Mouse (Mus musculus) heart, embryonic 10.5 days (tissue): ENCODE results near the gene Gm12830. TPM values are rescaled to one million over a fixed set of nuclear protein-coding genes. Genes with fewer than 3 reads are reported as not detected.
A peak's percentile ranks its signal among the peaks of the same experiment; 100 is the strongest.

Experiments
- DNase-seq: peaks from one replicate; pipeline ENCODE4 v3.0.0-alpha.2; 2017; ENCODE audit warnings: low spot score
- H3K27ac ChIP-seq: fragments of 300-500 bp; sonication (generic); 2 replicates; pipeline ENCODE4 v1.5.1; 2016; ENCODE audit warnings: mild to moderate bottlenecking
- H3K27me3 ChIP-seq: fragments of 300-500 bp; sonication (generic); 2 replicates; pipeline ENCODE4 v1.6.1; 2016; ENCODE audit warnings: mild to moderate bottlenecking; ENCODE audit not compliant: poor library complexity, insufficient read depth, severe bottlenecking
- H3K36me3 ChIP-seq: fragments of 300-500 bp; sonication (generic); 2 replicates; pipeline ENCODE4 v1.6.1; 2016; ENCODE audit warnings: mild to moderate bottlenecking, moderate library complexity
- H3K4me1 ChIP-seq: fragments of 300-500 bp; sonication (generic); 2 replicates; pipeline ENCODE4 v1.6.1; 2016; ENCODE audit warnings: mild to moderate bottlenecking
- H3K4me3 ChIP-seq: fragments of 300-500 bp; sonication (generic); 2 replicates; pipeline ENCODE4 v1.5.1; 2016; ENCODE audit warnings: mild to moderate bottlenecking, moderate library complexity
- H3K9me3 ChIP-seq: fragments of 300-500 bp; sonication (generic); 2 replicates; pipeline ENCODE4 v1.6.1; 2016; ENCODE audit warnings: mild to moderate bottlenecking, moderate library complexity
- WGBS: fragments of 180-500 bp; shearing (Covaris S2); methylation state at CpG from one replicate; pipeline ENCODE4 v1.1.7; 2016; 5-methylcytosine and 5-hydroxymethylcytosine counted together
- polyA plus RNA-seq: library from polyadenylated mRNA; unstranded; fragments of >200 nt; fragmentation: Nextera tagmentation; extraction: Ambion mirVana; gene quantifications from 2 replicates; pipeline ENCODE4 v1.2.1, GENCODE M21; 2016

Gm12830 gene
- polyA plus RNA-seq = not detected in 2 replicates

DNA sequence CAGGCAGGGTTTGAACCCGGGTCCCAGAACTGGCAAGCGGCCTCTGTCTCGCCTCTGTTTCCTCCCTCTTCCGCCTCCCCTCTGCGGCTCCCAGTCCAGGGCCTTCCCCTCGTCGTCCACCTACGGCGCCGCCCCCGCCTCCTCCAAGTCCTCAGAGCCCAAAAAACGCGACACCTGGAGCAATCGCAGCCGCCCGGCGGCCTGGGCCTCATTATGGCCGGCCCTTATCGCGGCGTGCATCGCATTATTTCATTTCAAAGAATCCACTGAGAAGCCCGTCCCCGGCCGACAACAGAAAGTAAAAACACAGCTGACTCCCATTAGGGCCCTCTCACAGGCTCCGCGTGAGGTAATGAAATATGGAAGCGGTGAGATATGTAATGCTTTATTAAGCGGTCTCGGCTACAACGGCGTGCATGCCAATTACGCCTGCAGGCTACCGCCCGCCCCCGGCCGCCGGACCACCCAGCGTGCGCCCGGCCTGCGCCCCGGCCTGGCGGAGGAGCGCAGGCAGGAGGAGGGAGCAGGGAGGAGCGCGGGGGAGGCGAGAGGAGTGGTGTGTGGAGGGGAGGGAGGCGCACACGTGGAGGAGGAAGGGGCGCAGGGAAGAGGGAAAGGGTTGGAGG is at the start of gene Gm12830:
TSS of gene Gm12830 (plus strand) at position 156 of the 626 bp plus-strand sequence.
- Histone ChIP-seq H3K27me3 (peaks cover 64% of the 10 kb centered on the region), H3K36me3 (no peaks in the 10 kb centered on the region), H3K27ac (peak within 1 kb of the TSS; percentile 81; the same call in 1 of the 2 replicates), H3K4me1 (peaks cover 14% of the 10 kb centered on the region), H3K9me3 (no peaks in the 10 kb centered on the region), H3K4me3 (peak within 1 kb of the TSS; percentile 62)
- WGBS = 1% methylated on average over 51 of the region's 51 CpGs
- DNase-seq = peak; percentile 81

DNA sequence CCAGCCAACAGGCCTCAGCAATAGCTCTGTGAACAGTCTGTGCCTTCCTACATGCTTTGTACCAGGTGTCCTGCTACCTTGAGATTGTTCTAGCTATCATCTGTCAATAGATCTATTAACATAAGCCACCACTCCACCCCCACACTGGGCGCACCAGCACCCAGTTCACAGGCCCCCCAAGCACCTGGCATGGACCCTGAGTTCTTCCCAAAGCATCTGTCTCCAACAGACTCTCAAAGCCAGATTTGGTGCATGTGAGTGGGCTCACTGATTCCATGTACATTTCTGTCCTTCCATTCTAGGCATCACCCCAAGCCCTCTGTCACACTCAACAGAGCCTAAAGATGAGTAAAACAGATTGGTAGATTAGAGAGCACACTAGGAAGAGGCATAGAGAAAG is 48.2 kb upstream of the Gm12830 start:
- WGBS = 83% methylated on average over 1 of the region's 1 CpGs
- H3K27me3 ChIP-seq = no peaks in the 10 kb centered on the region; the same call in 1 of the 2 replicates
- DNase-seq = peak; percentile 53

DNA sequence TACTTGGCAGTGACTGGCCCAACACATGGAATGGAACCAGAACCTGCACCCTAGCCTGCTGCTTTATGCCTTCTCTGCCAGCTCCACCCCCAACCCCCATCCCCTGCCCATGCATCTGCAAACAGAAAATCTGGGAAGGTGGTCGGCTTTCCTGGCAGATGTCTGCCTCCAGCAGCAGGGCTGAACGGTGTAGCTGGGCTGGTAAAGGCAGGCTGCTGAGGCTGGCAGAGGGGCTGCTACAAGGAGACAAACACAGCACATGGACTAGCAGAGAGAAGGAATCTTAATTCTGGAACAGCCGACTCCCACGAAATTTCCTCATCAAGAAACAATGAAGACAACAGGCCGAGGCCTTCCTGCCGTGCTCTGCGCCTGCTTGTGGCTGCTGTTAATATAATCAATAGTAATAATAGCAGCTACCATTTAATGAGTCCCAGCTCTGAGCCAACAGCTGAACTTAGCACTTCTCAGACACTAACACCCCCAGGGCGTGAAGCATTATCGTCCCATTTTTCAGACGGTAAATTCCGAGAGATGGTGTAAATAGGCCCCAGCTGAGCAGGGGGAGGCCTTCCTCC is 43.8 kb upstream of the Gm12830 start:
- peaks cover 16% of the 10 kb centered on the region; the same call in 1 of the 2 replicates for H3K4me1 ChIP-seq
- DNase-seq = no peak
- H3K36me3 ChIP-seq = no peaks in the 10 kb centered on the region
- no peaks in the 10 kb centered on the region; the same call in 1 of the 2 replicates for H3K27me3 ChIP-seq
- WGBS = 67% methylated on average over 11 of the region's 11 CpGs
- no peak overlapping the region for H3K4me3 ChIP-seq
- no peaks in the 10 kb centered on the region for H3K9me3 ChIP-seq
- no peak overlapping the region for H3K27ac ChIP-seq

More for the DNA sequence above, 48.2 kb upstream of the Gm12830 start:
- Histone ChIP-seq H3K9me3 (no peaks in the 10 kb centered on the region), H3K27ac (no peak overlapping the region), H3K4me1 (peaks cover 5% of the 10 kb centered on the region), H3K36me3 (no peaks in the 10 kb centered on the region), H3K4me3 (no peak overlapping the region)

DNA sequence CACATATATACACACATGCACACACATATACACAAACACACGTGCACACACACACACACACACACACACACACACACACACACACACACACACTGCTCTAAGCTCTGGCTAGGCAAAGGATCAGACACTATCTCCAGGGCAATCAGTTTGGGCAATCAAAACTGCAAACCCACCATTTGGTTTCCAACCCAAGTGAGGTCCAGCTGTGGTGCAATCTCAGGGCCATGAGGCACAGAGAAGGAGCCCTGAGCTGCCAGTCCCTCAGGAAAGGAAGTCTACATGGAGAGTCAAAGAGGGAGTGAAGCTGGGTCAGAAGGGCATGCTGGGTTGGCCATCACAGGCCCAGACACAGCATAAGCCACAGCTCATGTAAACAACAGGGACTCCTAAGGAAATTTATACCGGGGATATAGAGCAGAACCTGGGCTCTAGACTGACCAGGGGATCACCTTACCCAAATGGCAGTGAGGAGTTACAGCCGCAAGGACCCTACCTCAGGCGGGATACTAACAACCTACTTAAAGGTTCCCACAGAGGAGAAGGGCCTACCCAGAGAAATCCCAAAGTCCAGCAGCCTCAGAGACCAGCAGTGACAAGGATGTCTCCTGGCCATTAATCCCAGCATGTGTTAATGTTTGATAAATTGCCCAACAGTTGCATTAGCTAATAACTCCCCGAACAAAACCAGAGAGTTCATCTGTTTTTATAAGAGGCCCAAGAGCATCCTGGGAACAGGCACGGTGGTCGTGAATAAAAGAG is 42.6 kb upstream of the Gm12830 start:
- no peak for DNase-seq
- Histone ChIP-seq H3K4me1 (peaks cover 16% of the 10 kb centered on the region; the same call in 1 of the 2 replicates), H3K9me3 (no peaks in the 10 kb centered on the region), H3K27me3 (peaks cover 4% of the 10 kb centered on the region), H3K36me3 (no peaks in the 10 kb centered on the region), H3K27ac (no peak overlapping the region), H3K4me3 (no peak overlapping the region)
- 64% methylated on average over 7 of the region's 7 CpGs for WGBS

DNA sequence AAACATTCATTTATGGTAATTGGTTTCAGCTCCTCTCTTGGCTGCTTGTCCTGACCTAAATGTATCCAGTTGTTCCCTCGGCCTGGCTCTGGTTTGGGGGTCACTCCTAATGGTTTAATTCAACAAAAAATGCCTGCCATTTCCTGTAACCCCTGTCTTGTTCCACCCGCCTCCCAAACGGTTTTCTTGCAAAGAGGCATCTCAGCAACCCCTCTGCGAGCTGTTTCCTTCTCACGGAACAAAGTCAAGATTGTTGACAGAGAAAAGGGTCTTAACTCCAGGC is 42.1 kb upstream of the Gm12830 start:
- WGBS = 33% methylated on average over 5 of the region's 5 CpGs
- no peak for DNase-seq

DNA sequence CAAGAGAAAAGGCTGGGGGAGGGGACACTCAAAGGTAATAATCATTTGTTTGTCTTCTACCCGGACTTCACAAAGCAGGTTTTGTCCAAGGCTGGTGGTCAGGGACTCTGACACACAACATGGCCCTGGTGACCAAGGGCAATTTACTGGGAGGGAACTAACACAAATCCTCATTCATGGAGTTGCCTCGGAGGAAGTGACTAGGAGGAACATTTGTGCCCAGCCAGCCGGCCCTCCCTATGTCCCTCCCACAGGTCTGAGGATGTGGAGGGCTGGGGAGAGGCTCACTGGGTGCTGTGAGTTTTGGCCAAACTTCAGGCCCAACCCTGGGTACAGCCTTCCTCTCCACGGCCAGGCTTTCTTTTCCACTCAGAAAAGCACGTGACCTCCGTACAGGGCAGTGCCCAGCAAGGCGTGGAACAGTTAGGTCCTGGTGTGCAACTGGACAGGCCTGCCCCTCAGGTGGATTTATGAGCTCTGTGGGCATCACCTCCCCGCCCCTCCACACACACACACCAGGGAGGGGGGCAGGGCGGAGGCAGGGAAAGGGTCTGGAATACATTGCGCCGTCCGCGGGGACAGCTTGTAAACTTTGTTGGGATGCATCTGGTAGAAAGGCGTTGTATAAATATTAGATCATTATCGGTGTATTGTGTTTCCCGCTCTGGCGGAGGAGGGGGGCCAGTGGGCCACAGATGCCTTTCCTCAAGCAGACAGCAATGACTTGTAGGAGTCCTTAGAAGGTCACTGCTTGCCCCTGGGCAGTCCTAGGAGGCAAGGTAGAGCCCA is 41.6 kb upstream of the Gm12830 start:
- 73% methylated on average over 17 of the region's 17 CpGs for WGBS

More for the DNA sequence above, 42.1 kb upstream of the Gm12830 start:
- H3K27me3 ChIP-seq = peaks cover 7% of the 10 kb centered on the region
- H3K9me3 ChIP-seq = no peaks in the 10 kb centered on the region
- peaks cover 18% of the 10 kb centered on the region; the same call in 1 of the 2 replicates for H3K4me1 ChIP-seq
- no peaks in the 10 kb centered on the region for H3K36me3 ChIP-seq
- no peak overlapping the region for H3K27ac ChIP-seq
- H3K4me3 ChIP-seq = no peak overlapping the region

DNA sequence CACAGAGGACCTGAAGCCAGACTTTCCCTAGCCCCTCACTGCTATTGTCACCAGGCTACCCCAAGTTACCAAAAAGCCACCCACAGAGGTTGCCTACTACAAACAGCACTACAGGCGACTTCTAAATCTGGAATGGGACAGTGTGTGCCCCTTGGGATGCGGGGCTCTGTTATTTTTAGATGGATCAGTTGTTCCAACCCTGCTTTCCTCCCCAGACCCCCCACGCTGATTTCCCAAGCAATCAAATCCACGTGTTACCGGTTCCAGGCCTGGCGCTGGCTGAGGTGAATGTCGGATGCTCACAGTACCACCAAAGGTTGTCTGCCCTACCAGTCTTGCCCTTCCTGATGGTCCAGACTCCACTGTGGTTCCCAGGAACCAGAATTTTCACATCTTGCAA is 38.7 kb upstream of the Gm12830 start:
- 61% methylated on average over 7 of the region's 7 CpGs for WGBS
- peaks cover 21% of the 10 kb centered on the region; the same call in 1 of the 2 replicates for H3K4me1 ChIP-seq
- H3K9me3 ChIP-seq = no peaks in the 10 kb centered on the region
- no peaks in the 10 kb centered on the region for H3K36me3 ChIP-seq
- DNase-seq = no peak
- H3K27me3 ChIP-seq = peaks cover 11% of the 10 kb centered on the region
- no peak overlapping the region for H3K4me3 ChIP-seq
- no peak overlapping the region for H3K27ac ChIP-seq

More for the DNA sequence above, 41.6 kb upstream of the Gm12830 start:
- Histone ChIP-seq H3K36me3 (no peaks in the 10 kb centered on the region), H3K27me3 (peaks cover 11% of the 10 kb centered on the region), H3K4me1 (peaks cover 21% of the 10 kb centered on the region; the same call in 1 of the 2 replicates), H3K9me3 (no peaks in the 10 kb centered on the region), H3K4me3 (no peak overlapping the region), H3K27ac (no peak overlapping the region)
- DNase-seq = no peak

DNA sequence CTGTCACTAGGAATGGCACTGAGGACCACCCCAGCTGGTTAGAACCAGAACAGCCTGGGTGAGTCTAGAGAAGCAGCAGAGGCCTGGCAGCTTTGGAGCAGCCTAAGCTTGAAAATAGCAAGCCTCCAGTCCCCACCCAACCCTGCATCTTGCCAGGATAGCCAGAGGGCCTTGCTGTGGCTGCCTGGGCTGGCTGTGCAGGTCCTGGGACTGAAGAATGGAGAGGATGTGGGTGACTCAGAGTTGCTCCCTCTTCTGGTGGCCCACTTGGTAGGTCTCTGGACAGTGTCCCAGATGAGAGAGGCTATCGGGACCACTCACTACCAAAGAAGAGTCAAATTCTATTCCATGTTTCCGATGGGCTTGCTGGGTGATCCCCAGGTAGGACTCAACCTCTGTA is 36.8 kb upstream of the Gm12830 start:
- H3K27ac ChIP-seq = no peak overlapping the region

DNA sequence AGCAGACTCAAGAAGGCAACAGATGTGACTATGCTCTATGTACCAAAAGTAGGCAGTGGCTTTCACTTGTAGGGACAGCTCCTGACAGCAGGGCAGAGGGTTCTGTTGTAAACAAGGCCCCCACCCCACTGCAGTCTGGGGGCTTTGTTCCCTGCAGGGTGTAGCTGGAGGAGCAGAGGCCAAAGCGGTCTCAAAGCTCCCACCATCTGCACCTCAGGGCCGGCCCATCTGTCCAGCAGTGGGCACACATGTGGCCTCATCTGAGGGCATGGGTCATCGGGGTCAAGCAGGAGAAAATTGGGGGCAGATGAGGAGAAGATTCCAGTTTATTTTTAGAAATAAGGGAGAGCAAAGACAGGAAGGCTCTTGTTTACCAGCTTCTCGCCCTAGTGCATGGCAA is 32.7 kb upstream of the Gm12830 start:
- no peak overlapping the region for H3K4me3 ChIP-seq
- WGBS = 40% methylated on average over 4 of the region's 4 CpGs
- no peaks in the 10 kb centered on the region for H3K9me3 ChIP-seq
- no peaks in the 10 kb centered on the region for H3K36me3 ChIP-seq
- H3K27me3 ChIP-seq = peaks cover 8% of the 10 kb centered on the region; the same call in 1 of the 2 replicates
- H3K27ac ChIP-seq = no peak overlapping the region
- DNase-seq = no peak
- H3K4me1 ChIP-seq = peaks cover 9% of the 10 kb centered on the region; the same call in 1 of the 2 replicates

More for the DNA sequence above, 36.8 kb upstream of the Gm12830 start:
- Histone ChIP-seq H3K9me3 (no peaks in the 10 kb centered on the region), H3K4me1 (peaks cover 18% of the 10 kb centered on the region), H3K36me3 (no peaks in the 10 kb centered on the region), H3K27me3 (peaks cover 11% of the 10 kb centered on the region; the same call in 1 of the 2 replicates), H3K4me3 (no peak overlapping the region)
- WGBS = 83% methylated on average over 2 of the region's 2 CpGs
- no peak for DNase-seq

DNA sequence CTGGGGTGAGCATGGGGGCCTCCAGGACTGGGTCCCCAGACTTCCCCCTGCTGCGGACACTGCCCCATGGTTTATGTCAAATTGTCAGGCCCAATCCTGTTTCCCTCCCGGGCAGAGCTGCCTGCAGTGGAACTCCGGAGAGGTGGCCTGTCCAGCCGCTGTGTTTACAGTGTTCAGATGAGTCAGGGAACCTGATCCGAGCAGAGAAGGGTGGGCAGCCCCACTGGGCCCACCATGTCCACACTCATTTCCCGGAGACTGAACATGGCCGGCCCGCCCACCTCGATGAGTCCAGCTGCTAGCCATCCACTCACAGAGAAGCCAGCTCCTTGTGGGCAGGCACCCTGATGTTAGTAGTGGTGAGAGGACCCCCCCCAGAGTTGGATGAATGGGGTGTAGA is 29.9 kb upstream of the Gm12830 start:
- WGBS = 72% methylated on average over 9 of the region's 9 CpGs
- Histone ChIP-seq H3K36me3 (no peaks in the 10 kb centered on the region), H3K4me3 (no peak overlapping the region), H3K9me3 (no peaks in the 10 kb centered on the region), H3K4me1 (peaks cover 4% of the 10 kb centered on the region; the same call in 1 of the 2 replicates), H3K27ac (no peak overlapping the region), H3K27me3 (peaks cover 9% of the 10 kb centered on the region; the same call in 1 of the 2 replicates)
- DNase-seq = no peak

DNA sequence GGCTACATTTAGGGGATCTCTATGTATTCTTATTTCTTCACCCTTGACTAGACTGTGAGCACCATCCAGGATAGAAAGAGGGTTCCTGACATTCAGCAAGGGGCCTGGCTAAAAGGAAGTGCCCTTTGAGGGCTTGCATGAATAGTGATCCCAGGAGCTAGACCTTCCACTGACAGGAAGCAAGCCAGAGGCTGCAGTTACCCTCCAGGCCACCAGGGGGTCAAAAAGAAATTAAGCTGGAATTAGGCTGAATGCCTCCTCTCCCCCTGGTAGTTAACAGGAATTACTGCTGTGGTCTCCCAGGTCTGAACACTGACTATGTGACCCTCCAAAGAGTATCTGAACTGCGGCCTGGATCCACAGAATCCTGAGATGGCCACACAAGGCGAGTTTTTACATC is 27.7 kb upstream of the Gm12830 start:
- no peak for DNase-seq
- no peak overlapping the region for H3K4me3 ChIP-seq
- peaks cover 13% of the 10 kb centered on the region; the same call in 1 of the 2 replicates for H3K27me3 ChIP-seq
- no peaks in the 10 kb centered on the region for H3K9me3 ChIP-seq
- H3K27ac ChIP-seq = no peak overlapping the region
- 87% methylated on average over 2 of the region's 2 CpGs for WGBS
- peaks cover 7% of the 10 kb centered on the region; the same call in 1 of the 2 replicates for H3K4me1 ChIP-seq
- no peaks in the 10 kb centered on the region for H3K36me3 ChIP-seq

DNA sequence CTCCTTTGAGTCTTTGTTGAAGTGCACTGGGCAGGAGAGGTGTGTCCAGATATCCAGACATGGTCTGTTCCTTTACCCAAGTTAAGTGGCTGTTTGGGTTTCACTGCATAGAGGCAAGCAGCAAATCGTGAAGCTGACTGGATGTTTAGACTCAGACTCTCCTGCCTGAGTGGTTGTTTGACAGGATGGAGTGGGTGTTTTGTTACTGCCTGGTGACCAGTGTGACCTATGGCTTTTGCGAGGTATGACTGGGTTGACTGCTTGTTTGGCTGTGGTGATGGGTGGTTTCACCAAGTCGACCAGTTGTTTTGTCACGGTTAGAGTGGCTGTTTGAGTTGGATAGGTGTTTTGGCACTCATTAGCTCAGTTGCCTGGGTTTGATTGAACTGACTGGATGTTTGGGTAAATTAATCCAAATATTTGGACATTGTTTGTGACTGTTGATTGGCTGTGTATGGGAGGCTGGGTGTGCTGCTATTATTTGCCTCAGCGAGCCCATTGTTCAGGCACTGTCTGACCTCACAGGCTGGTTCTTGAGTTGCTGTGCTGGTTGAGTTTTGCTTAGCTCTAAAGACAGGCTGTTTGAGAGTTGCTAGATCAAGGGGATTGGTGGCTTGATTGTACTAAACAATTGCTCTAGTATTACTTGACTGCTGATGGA is 24.1 kb upstream of the Gm12830 start:
- no peak overlapping the region for H3K27ac ChIP-seq
- no peaks in the 10 kb centered on the region for H3K9me3 ChIP-seq
- H3K4me3 ChIP-seq = no peak overlapping the region
- peaks cover 27% of the 10 kb centered on the region for H3K27me3 ChIP-seq
- DNase-seq = no peak
- 65% methylated on average over 5 of the region's 5 CpGs for WGBS
- H3K4me1 ChIP-seq = 0 out of 2 replicates have a peak, but pooled peaks cover 4% of the 10 kb centered on the region
- no peaks in the 10 kb centered on the region for H3K36me3 ChIP-seq
